Mouse (Mus musculus): Measurements from ENCODE around the gene Sh3bgrl2. TPM values are rescaled to one million over a fixed set of nuclear protein-coding genes. Genes with fewer than 3 reads are reported as not detected.

The Sh3bgrl2 gene
- total and polyA plus RNA-seq, 3 experiments: not detected

DNA sequence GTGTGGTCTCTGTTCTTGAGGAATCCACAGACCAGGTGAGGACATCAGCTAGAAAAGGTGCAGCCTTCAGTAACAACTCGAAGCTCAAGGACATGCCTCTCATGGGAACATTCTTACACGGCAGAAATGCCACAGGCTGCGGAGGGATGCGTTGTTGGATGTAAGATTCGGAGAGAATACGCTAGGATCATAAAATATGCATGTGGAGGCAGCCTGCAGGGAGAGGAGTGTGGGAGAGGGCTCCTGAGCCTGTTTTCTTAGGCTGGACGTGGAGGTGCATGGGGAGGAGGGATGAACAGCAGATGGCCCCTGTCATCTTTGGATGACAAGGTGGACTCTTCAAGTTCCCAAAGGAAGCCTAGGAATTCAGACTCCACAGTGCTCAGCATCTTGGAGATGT lies 3.0 kb downstream of the Sh3bgrl2 start:
- H3K9me3 ChIP-seq (replicated peaks; ENCODE audit: insufficient read depth, low read length): no peaks in the 10 kb centered on the region
- no peaks in the 10 kb centered on the region for H3K4me1 ChIP-seq (ENCODE audit: control insufficient read depth in 1 of 2, insufficient read depth in 2 of 2, low read length in 2 of 2)
- no peaks in the 10 kb centered on the region for H3K36me3 ChIP-seq (ENCODE audit: control insufficient read depth in 1 of 2, insufficient read depth in 2 of 2, low read length in 2 of 2)
- H3K27ac ChIP-seq (ENCODE audit: control insufficient read depth, low read depth, low read length): no peak overlapping the region
- DNase-seq (ENCODE audit: low read depth, low spot score): no peak
- TF ChIP-seq E2F4 (IDR thresholded peaks at IDR 0.05; ENCODE audit: borderline replicate concordance, low read depth, low read length): no peak
- TF ChIP-seq GATA1 (IDR thresholded peaks at IDR 0.05; ENCODE audit: low read depth, low read length): no peak
- TF ChIP-seq MYC (IDR thresholded peaks at IDR 0.05; ENCODE audit: low read depth, low read length): no peak
- TF ChIP-seq USF2 (IDR thresholded peaks at IDR 0.05; ENCODE audit: borderline replicate concordance in 1 of 2, insufficient read depth in 1 of 2, low read depth in 1 of 2, low read length in 2 of 2): no peak
- no peak for TF ChIP-seq NELFE (IDR thresholded peaks at IDR 0.05; ENCODE audit: low read depth, low read length)
- no peak for TF ChIP-seq EP300 (IDR thresholded peaks at IDR 0.05; ENCODE audit: low read depth in 1 of 2, low read length in 2 of 2)
- TF ChIP-seq POLR2A (IDR thresholded peaks at IDR 0.05; ENCODE audit: control insufficient read depth in 1 of 2, insufficient read depth in 1 of 2, low read depth in 1 of 2, low read length in 2 of 2, poor library complexity in 1 of 2): no peak
- TF ChIP-seq KAT2A (conservative IDR thresholded peaks at IDR 0.05; ENCODE audit: low read depth, low read length): no peak
- no peak for TF ChIP-seq POLR2AphosphoS5 (IDR thresholded peaks at IDR 0.05; ENCODE audit: borderline replicate concordance, low read depth, low read length)
- TF ChIP-seq JUND (IDR thresholded peaks at IDR 0.05; ENCODE audit: low read depth, low read length): no peak
- TF ChIP-seq MYB (IDR thresholded peaks at IDR 0.05; ENCODE audit: low read depth, low read length): no peak
- no peaks in the 10 kb centered on the region for H3K79me2 ChIP-seq (ENCODE audit: control insufficient read depth, insufficient read depth, low read length, poor library complexity)
- H3K27me3 ChIP-seq (ENCODE audit: control insufficient read depth in 1 of 2, insufficient read depth in 2 of 2, low read length in 2 of 2): no peaks in the 10 kb centered on the region; a peak in 1 of 4 replicates
- no peak overlapping the region for H3K4me3 ChIP-seq (ENCODE audit: control insufficient read depth in 1 of 2, insufficient read depth in 1 of 2, low read depth in 2 of 2, low read length in 2 of 2)
- no peak overlapping the region for H3K9ac ChIP-seq (ENCODE audit: control insufficient read depth, low read depth, low read length, poor library complexity, severe bottlenecking)

DNA sequence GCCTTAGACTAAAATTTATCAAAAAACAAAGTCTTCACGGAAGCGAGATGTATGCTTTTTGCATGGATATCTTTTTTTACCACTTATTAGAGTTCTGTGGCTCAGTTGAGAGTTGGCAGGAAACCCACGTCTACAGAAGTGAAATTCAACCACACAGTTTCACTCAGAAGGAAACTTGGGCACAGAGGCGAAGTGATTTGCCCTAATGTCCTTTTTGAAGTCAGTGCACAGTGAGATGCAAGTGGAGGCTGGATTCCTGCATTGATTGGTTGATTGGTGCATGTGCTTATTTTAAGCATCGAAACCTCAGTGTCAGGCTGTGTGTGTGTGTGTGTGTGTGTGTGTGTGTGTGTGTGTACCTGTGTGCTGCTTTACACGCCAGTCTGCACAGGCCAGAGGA lies 3.5 kb downstream of the Sh3bgrl2 start:
- Histone ChIP-seq H3K36me3 (ENCODE audit: control insufficient read depth in 1 of 2, insufficient read depth in 2 of 2, low read length in 2 of 2) (no peaks in the 10 kb centered on the region), H3K79me2 (ENCODE audit: control insufficient read depth, insufficient read depth, low read length, poor library complexity) (no peaks in the 10 kb centered on the region), H3K4me1 (ENCODE audit: control insufficient read depth in 1 of 2, insufficient read depth in 2 of 2, low read length in 2 of 2) (no peaks in the 10 kb centered on the region), H3K4me3 (ENCODE audit: control insufficient read depth in 1 of 2, insufficient read depth in 1 of 2, low read depth in 2 of 2, low read length in 2 of 2) (no peak overlapping the region), H3K9ac (ENCODE audit: control insufficient read depth, low read depth, low read length, poor library complexity, severe bottlenecking) (no peak overlapping the region), H3K27me3 (ENCODE audit: control insufficient read depth in 1 of 2, insufficient read depth in 2 of 2, low read length in 2 of 2) (no peaks in the 10 kb centered on the region; a peak in 1 of 4 replicates), H3K9me3 (replicated peaks; ENCODE audit: insufficient read depth, low read length) (no peaks in the 10 kb centered on the region), H3K27ac (ENCODE audit: control insufficient read depth, low read depth, low read length) (no peak overlapping the region)
- no peak for DNase-seq (ENCODE audit: low read depth, low spot score)
- TF ChIP-seq CTCF (IDR thresholded peaks at IDR 0.05 in 2 of 3, conservative IDR thresholded peaks at IDR 0.05 in 1 of 3; ENCODE audit: control insufficient read depth in 1 of 3, insufficient read depth in 1 of 3, low read depth in 2 of 3, low read length in 3 of 3, poor library complexity in 1 of 3, severe bottlenecking in 1 of 3) (no peak), ETS1 (IDR thresholded peaks at IDR 0.05; ENCODE audit: low read depth, low read length) (no peak), NRF1 (IDR thresholded peaks at IDR 0.05; ENCODE audit: insufficient read depth, low read depth, low read length, poor library complexity, severe bottlenecking) (no peak), EP300 (IDR thresholded peaks at IDR 0.05; ENCODE audit: low read depth in 1 of 2, low read length in 2 of 2) (no peak), CHD2 (IDR thresholded peaks at IDR 0.05; ENCODE audit: low read length) (no peak), E2F4 (IDR thresholded peaks at IDR 0.05; ENCODE audit: borderline replicate concordance, low read depth, low read length) (no peak), TCF12 (IDR thresholded peaks at IDR 0.05; ENCODE audit: low read depth, low read length) (no peak), POLR2AphosphoS2 (IDR thresholded peaks at IDR 0.05; ENCODE audit: low read length) (no peak), HCFC1 (IDR thresholded peaks at IDR 0.05; ENCODE audit: low read depth, low read length) (no peak), USF1 (IDR thresholded peaks at IDR 0.05; ENCODE audit: low read depth, low read length) (no peak), JUND (IDR thresholded peaks at IDR 0.05; ENCODE audit: low read depth, low read length) (no peak), GABPA (IDR thresholded peaks at IDR 0.05; ENCODE audit: low read depth, low read length) (no peak), UBTF (IDR thresholded peaks at IDR 0.05; ENCODE audit: borderline replicate concordance, insufficient read depth, low read depth, low read length) (no peak), KAT2A (conservative IDR thresholded peaks at IDR 0.05; ENCODE audit: low read depth, low read length) (no peak), POLR2AphosphoS5 (IDR thresholded peaks at IDR 0.05; ENCODE audit: borderline replicate concordance, low read depth, low read length) (no peak), MYB (IDR thresholded peaks at IDR 0.05; ENCODE audit: low read depth, low read length) (no peak)

Measured in MEL (cell line).